Mouse (Mus musculus): ENCODE measurements around the gene Ckmt1.
A peak's percentile ranks its signal among the peaks of the same experiment; 100 is the strongest.
"Not testable (repeated sequence)": the region's sequence is repeated elsewhere in the genome, so short reads cannot be mapped to it uniquely, and the experiment has no call there.

The Ckmt1 gene

DNA sequence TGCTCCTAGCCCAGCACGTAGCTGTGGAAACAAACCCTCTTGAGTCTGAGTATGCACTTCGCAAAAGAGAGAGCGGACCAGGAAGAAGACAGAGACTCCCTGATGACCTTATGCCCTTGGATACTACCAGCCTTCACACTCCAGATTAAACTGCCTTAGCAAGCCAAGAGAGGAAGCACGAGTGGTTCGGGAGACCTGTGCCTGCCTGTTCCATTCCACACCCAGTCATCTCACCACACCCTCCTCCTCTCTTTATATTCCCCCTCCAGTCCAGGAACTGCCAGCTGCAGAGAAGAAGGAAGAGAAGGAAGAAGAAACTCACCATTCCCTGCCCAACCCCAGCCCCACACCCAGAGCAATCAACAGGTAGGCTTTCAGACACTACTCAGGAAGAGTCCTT lies at the start of gene Ckmt1:
Ckmt1 (plus strand) TSS at position 221 of the 400 bp plus-strand sequence.
- DNase-seq (ENCODE audit: low read depth, low spot score), result peak; percentile 83

GRCm38 (mm10) chr2:121308997-121309416 lies 48.5 kb upstream of the Ckmt1 start:
- DNase-seq (ENCODE audit: low read depth, low spot score), result peak; percentile 40

DNA sequence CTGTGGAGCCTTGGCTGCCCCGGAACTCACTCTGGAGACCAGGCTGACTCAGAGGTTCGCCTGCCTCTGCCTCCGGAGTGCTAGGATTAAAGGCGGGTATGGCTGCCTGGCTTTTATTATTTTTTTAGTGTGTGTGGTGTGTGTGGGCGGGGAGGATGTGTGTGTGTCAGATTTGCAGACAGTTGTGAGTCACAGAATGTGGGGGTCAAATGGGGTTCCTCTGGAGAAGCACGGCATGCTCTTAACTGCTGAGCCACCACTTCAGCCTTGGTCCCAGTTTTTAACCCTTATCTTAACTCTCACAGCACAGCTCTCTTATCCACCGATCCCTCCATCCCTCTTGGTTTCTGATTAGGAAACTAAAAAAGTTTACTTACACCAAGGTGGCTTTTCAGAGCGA lies 41.2 kb upstream of the Ckmt1 start:
- DNase-seq (ENCODE audit: low read depth, low spot score), result no peak

DNA sequence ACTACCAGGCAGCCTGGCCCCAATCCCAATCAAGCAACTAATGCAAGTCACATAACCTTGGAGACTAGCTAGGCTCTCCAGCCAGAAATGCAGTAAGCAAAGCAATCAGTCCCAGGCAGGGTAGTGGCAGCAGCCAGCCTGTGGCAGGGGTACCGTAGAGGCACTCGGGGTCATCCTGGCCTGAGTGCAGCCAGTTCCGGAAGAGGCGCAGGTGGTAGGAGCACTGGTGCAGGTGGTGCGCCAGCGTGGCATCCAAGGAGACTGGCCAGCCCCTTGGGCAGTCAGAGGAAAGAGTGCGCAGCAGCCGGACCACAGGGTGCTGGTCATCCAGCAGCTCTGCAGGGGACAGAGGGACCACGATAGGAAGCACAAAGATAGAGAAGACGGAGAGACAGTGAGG lies 34.5 kb upstream of the Ckmt1 start:
- no peak for DNase-seq (ENCODE audit: low read depth, low spot score)

GRCm38 (mm10) chr2:121323693-121324470 lies 33.6 kb upstream of the Ckmt1 start:
- DNase-seq (ENCODE audit: low read depth, low spot score), result no peak

- no peak for DNase-seq (ENCODE audit: low read depth, low spot score)
Measured at GRCm38 (mm10) chr2:121329492-121329891, 28.0 kb upstream of the Ckmt1 start.

- peak; percentile 35 for DNase-seq (ENCODE audit: low read depth, low spot score)
Measured at GRCm38 (mm10) chr2:121339057-121339456, 18.5 kb upstream of the Ckmt1 start.

- DNase-seq (ENCODE audit: low read depth, low spot score), result no peak
Measured at GRCm38 (mm10) chr2:121353156-121353555, 4.4 kb upstream of the Ckmt1 start.

DNA sequence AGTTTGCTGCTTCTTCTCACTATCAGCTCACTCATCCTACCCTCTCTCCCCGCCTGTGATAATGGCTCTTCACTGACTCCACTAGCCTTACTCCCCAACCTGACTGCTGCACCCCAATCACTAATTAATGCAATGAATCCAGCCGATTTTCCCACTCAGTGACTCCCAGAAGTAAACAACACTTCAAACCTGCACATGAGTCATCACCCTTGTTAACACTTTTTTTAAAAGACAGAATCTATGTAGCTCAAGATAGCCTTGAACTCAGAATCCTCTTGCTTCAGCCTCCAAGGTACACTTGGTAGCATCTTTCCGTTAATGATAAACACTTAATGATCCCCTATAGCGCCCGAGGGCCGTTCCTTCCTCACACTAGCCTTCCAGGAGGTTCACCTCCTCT lies 3.1 kb upstream of the Ckmt1 start:
- DNase-seq (ENCODE audit: low read depth, low spot score), result no peak

GRCm38 (mm10) chr2:121354820-121355592 lies 2.5 kb upstream of the Ckmt1 start, which contains the start of gene Ppip5k1:
Gene Ppip5k1, minus strand, starts transcription at chr2:121355396.
- DNase-seq (ENCODE audit: low read depth, low spot score), result peak; percentile 97

DNA sequence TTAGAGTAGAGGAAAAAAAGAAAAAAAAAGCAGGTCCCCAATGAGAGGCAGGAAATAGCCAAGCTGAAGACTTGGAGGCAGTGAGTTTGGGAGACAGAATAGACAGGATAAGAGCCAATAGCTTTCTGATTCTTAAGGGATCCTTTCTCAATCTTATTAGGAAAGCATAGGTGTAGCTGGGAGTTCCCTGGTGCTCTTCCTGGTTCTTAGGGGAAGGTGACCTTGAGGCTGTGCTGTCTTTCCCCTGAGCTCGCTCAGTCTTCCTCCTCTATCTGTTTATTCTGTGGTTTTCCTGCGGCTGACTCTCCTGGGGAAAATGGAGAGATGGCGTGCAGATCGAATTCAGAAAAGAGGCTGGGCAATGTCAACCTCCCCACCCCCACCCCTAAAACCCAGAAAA lies 447 bp downstream of the Ckmt1 start:
- DNase-seq (ENCODE audit: low read depth, low spot score), result peak; percentile 64

DNA sequence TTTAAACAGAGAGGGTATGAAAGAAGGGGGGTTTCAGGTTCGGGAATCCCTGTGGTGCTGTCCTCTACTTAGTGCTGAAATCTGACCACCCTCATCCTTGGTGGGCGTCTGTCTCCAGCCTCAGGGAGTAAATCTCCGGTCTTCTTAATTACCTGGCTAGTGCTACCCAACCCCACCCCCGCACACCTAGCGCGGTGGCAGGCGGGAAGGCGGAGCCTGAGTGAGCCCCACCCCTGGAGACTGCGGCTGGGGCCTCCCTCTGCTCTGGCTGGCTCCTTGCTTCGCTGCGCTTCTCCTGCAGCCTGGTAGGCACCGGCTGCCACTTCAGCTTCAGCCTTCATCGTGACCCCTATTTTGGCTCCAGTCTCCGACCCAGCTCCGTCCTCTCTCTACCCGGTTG lies 867 bp downstream of the Ckmt1 start:
- DNase-seq (ENCODE audit: low read depth, low spot score), result peak; percentile 80

GRCm38 (mm10) chr2:121359461-121359860 lies 1.9 kb downstream of the Ckmt1 start:
- no peak for DNase-seq (ENCODE audit: low read depth, low spot score)

GRCm38 (mm10) chr2:121363656-121364055 lies 6.1 kb downstream of the Ckmt1 start:
- DNase-seq (ENCODE audit: low read depth, low spot score), result no peak

- no peak for DNase-seq (ENCODE audit: low read depth, low spot score)
Measured at GRCm38 (mm10) chr2:121368831-121369230, 11.3 kb downstream of the Ckmt1 start.

GRCm38 (mm10) chr2:121370921-121371320 lies 13.4 kb downstream of the Ckmt1 start:
- DNase-seq (ENCODE audit: low read depth, low spot score), result no peak

DNA sequence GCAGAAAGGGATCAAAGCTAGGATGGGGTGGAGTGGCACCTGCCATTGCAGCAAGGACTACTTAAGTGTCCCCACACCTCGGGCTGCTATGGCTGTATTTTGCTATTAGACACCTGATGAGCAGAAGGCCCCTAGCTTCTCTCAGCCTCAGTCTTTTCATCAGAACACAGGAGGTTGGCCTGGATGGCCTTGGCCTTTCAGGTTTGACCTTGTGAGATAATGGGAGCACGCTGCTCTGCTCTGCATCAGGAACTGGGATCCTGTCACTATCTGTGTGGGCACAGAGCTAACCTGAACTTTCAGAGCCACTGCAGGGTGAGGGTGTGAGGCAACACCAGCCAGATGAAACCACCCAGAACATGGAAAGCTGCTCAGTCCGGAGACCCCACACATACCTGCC lies 14.8 kb downstream of the Ckmt1 start:
- peak; percentile 19 for DNase-seq (ENCODE audit: low read depth, low spot score)

DNA sequence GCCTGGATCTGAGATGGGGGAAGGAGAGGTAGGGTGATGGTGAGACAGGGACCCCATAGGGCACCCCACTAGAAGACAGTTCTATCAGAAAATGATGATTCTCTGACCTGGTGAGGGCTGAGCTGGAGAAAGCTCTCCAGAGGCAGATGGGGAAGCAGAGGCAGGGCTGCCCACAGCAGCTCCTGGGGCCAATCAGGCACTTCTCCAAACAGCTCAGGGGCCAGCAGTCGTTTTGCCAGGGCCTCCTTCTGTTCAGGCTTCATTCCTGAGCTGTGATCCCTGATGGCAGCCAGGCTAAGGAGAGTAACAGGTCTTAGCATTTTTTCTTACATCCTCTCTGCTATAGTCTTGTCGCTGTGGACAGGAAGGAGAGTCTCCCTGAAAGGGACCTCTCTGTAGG lies 17.3 kb downstream of the Ckmt1 start:
- DNase-seq (ENCODE audit: low read depth, low spot score), result no peak

GRCm38 (mm10) chr2:121386961-121387575 lies 29.6 kb downstream of the Ckmt1 start, which contains the start of gene Strc:
Gene Strc, minus strand, starts transcription at chr2:121387168.
- DNase-seq (ENCODE audit: low read depth, low spot score), result not testable (repeated sequence)

DNA sequence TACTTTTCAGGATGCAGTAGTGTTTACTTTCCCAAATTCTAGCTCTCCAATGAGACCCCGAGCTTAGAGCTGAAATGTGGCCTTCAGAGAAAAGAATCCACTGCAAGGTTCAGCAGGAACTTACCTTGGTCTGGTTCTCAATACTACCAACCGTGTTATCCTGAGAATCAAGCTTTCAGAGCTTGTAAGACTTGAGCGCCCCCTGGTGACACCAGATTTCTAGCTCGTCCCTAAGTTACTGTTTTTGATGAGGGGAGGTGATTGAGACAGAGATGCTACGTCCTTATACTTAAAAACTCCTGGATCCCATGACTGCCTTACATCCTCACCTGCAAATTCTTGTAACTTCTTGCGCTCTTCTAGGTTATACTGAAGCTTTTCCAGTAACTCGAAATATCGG lies 39.1 kb downstream of the Ckmt1 start:
- peak; percentile 84 for DNase-seq (ENCODE audit: low read depth, low spot score)

DNA sequence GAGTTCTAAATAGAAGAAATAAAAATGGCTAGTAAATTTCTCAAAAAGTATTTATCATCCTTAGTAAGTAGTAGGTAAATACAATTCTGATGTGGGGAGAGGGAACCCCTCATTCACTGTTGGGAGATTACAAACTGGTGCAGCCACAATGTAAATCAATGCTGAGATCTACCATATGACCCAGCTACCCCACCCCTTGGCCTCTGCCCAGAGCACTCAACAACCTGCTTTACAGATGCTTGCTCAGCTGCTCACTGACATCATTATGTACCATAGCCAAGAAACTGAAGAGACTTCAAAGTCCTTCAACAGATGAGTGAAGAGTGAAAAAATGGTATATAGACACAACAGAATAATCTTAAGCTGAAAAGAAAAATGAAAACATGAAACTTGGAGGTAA lies 45.8 kb downstream of the Ckmt1 start:
- DNase-seq (ENCODE audit: low read depth, low spot score), result no peak

DNA sequence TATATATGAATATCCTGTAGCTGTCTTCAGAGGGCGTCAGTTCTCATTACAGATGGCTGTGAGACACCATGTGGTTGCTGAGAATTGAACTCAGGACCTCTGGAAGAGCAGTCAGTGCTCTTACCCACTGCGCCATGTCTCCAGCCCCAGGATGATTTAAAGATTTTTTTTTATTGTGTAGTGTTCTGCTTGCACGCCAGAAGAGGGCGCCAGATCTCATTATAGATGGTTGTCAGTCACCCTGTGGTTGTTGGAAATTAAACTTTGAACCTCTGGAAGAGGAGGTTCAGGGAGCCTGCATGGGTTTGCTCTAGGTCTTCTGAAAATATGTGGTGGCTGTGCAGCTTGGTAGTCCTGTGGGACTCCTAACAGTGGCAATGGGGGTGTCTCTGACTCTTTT lies 50.6 kb downstream of the Ckmt1 start:
- peak; percentile 81 for DNase-seq (ENCODE audit: low read depth, low spot score)
